Mouse (Mus musculus) heart, embryonic 10.5 days (tissue): ENCODE data around the gene Gnpat. TPM values are rescaled to one million over a fixed set of nuclear protein-coding genes. Genes with fewer than 3 reads are reported as not detected.

Experiments used
- DNase-seq: peaks from one replicate; pipeline ENCODE4 v3.0.0-alpha.2; 2017; ENCODE audit warnings: low spot score
- H3K27ac ChIP-seq: fragments of 300-500 bp; sonication (generic); 2 replicates; pipeline ENCODE4 v1.5.1; 2016; ENCODE audit warnings: mild to moderate bottlenecking
- H3K27me3 ChIP-seq: fragments of 300-500 bp; sonication (generic); 2 replicates; pipeline ENCODE4 v1.6.1; 2016; ENCODE audit warnings: mild to moderate bottlenecking; ENCODE audit not compliant: poor library complexity, insufficient read depth, severe bottlenecking
- H3K36me3 ChIP-seq: fragments of 300-500 bp; sonication (generic); 2 replicates; pipeline ENCODE4 v1.6.1; 2016; ENCODE audit warnings: mild to moderate bottlenecking, moderate library complexity
- H3K4me1 ChIP-seq: fragments of 300-500 bp; sonication (generic); 2 replicates; pipeline ENCODE4 v1.6.1; 2016; ENCODE audit warnings: mild to moderate bottlenecking
- H3K4me3 ChIP-seq: fragments of 300-500 bp; sonication (generic); 2 replicates; pipeline ENCODE4 v1.5.1; 2016; ENCODE audit warnings: mild to moderate bottlenecking, moderate library complexity
- H3K9me3 ChIP-seq: fragments of 300-500 bp; sonication (generic); 2 replicates; pipeline ENCODE4 v1.6.1; 2016; ENCODE audit warnings: mild to moderate bottlenecking, moderate library complexity
- WGBS: fragments of 180-500 bp; shearing (Covaris S2); methylation state at CpG from one replicate; pipeline ENCODE4 v1.1.7; 2016; 5-methylcytosine and 5-hydroxymethylcytosine counted together
- polyA plus RNA-seq: library from polyadenylated mRNA; unstranded; fragments of >200 nt; fragmentation: Nextera tagmentation; extraction: Ambion mirVana; gene quantifications from 2 replicates; pipeline ENCODE4 v1.2.1, GENCODE M21; 2016

The Gnpat gene
- polyA plus RNA-seq, 1 experiment from 2014 or later: 132 TPM

DNA sequence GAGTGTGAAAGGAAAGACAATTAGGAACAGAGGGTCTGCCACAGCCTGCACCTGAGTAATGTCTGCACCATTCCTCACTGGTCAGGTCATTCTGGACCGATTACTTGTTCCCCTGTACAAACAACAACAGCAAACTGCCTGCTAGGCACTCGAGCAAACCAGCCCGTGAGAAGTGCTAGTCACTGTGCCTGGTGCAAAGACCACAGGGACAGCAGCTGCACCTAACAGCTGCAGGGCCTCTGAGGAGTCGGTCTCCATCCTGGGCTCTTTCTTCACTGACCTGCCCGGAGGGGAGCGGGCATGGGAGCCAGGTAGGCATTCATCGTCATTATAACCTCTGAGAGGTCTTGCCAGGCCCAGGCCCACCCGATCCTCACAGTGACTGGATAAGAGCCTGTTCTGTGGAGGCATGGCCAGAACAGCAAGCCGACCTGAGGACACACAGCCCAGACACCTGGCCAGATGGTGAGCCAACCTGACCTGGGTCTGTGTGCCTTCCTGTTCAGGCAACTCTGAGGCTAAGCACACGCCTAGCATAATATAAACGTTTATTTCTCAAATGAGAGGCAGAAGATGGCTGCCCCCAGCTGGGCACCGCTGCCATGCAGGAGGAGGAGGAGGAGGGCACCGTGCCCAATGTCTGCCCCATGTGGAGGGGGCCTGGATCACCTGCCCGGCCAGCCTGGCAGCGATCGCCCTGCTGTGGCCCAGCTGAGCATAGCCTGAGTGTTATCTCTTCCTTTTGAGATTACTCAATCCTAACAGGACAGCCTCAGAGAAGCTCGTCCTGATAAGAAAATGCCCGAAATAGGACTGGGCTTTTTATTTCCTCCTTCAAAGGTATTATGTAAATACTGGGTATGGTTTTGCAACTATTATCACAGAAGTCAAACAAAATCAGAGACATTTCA lies 58.8 kb downstream of the Gnpat start:
- WGBS: 58% methylated on average over 18 of the region's 18 CpGs
- Histone ChIP-seq H3K36me3 (peaks cover 17% of the 10 kb centered on the region; the same call in 1 of the 2 replicates), H3K27me3 (no peaks in the 10 kb centered on the region), H3K4me1 (peaks cover 79% of the 10 kb centered on the region), H3K27ac (peak overlapping the region; percentile 49), H3K9me3 (no peaks in the 10 kb centered on the region), H3K4me3 (0 out of 2 replicates have a peak overlapping the region, but pooled peaks have one; percentile 3)
- DNase-seq: no peak

DNA sequence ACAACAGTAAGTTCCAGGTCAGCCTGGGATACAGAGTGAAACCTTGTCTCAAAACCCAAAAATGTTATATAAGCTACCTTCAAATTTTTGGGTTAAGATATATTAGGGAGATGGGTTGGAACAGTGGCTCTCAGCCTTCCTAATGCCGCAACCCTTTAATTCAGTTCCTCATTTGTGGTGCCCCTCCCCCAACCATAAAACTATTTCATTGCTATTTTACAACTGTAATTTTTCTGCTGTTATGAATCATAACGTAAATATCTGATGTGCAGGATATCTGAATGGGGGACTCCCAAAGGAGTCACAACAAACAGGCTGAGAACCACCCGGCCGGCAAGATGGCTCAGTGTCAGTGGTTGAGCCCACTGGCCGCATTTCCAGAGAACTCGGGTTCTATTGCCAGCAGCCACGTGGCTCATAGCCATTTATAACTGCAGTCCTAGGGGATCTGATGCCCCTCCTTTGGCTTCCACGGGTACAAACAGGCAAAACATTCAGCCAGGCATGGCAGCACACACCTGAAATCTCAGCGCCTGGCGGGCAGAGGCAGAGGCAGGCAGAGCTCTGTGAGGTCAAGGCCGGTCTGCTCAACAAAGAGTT lies 59.8 kb downstream of the Gnpat start:
- H3K27ac ChIP-seq: no peak overlapping the region
- H3K36me3 ChIP-seq: peaks cover 19% of the 10 kb centered on the region; the same call in 1 of the 2 replicates
- H3K4me1 ChIP-seq: peaks cover 80% of the 10 kb centered on the region
- H3K4me3 ChIP-seq: no peak overlapping the region
- WGBS: 79% methylated on average over 11 of the region's 11 CpGs
- no peaks in the 10 kb centered on the region for H3K9me3 ChIP-seq
- no peaks in the 10 kb centered on the region for H3K27me3 ChIP-seq
- no peak for DNase-seq

DNA sequence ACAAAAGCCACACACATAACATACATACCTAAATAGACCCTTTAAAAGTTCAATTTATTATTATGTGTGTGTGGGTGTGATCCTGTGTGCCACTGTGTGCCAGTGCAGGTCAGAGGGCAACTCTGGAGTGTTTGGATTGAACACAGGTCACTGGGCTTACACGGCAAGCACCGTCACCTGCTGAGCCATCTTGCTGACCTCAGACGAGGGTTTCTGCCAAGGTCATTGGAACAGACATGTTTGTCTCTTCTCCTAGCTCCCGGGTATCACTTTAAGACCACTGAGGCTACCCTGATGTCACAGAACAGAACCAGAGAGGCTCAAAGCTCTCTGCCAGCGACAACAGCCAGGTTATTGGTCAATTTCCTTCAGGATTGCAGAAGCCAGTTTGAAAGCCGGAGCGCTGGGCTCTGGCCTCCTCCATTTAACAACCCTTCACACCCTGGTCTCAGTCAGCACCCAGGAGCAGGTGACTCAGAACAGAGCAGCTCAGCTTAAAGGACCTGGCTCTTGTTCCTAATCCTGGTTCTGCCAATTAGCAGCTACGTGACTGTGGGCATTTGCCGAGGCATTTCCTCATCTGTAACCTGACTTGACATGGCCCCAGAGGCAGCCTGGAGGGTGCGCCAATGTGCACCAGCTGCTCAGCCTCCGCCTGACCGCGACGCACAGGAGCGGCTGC lies 61.3 kb downstream of the Gnpat start:
- Histone ChIP-seq H3K27ac (no peak overlapping the region), H3K9me3 (no peaks in the 10 kb centered on the region), H3K4me1 (peaks cover 74% of the 10 kb centered on the region), H3K4me3 (no peak overlapping the region), H3K36me3 (peaks cover 21% of the 10 kb centered on the region; the same call in 1 of the 2 replicates), H3K27me3 (no peaks in the 10 kb centered on the region)
- WGBS: 87% methylated on average over 15 of the region's 15 CpGs
- no peak for DNase-seq

DNA sequence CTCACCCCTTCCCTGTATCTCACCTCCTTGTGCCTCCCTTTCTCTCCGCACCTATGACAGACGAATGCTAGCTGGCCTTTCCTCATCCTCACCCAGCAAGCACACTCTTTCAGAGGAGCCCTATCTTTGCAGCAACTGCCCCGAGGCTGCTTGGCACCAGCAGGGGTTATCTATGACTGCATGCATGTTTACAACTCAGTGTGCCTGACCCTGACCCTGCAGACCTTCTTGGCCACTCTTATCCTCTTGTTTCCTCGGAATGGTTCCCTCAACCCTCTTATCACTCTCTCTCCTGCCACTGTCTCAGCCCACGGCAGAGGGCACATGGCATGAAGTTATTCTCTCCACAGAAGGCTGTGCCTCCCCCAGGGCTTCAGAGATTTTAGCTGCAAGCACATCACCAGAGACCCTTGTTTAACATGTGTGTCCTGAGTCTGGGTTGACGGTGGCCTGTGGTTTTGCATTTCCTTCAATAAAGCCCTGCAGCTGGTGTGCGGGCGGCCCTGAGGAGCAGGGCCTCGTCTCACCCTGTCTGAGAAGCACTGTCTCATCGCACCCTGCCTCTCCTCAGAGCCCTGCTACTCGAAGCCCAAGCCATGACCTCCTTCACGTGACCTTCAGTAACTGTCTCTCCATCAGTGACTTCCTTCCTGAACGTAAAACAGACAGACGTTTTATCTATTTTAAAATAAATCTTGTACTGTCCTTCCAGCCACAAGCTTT lies 62.9 kb downstream of the Gnpat start:
- peaks cover 21% of the 10 kb centered on the region; the same call in 1 of the 2 replicates for H3K36me3 ChIP-seq
- no peak for DNase-seq
- H3K4me3 ChIP-seq: peak overlapping the region; percentile 0; the same call in 1 of the 2 replicates
- 35% methylated on average over 14 of the region's 14 CpGs for WGBS
- no peaks in the 10 kb centered on the region for H3K9me3 ChIP-seq
- H3K27ac ChIP-seq: peak overlapping the region; percentile 59
- H3K4me1 ChIP-seq: peaks cover 85% of the 10 kb centered on the region
- H3K27me3 ChIP-seq: no peaks in the 10 kb centered on the region

DNA sequence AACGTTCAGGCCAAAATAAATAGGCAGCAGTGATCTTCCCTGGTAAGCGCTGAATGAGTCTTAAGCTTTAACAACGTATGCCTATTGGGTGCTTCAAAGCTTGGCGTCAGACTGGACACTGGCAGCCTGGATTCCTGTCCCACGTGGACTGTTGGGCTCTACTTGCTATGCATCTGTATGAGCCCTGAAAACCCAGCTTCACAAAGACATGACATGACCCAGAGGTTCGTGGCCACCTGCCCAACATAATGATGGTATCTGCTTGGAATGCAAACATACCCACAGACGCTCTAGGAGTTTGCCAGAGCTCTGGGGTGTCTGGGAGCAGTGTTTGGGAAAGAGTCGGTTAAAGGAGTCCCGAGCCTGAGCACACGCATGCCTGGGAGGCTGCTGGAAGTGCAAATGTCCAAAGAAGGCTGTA lies 63.5 kb downstream of the Gnpat start:
- H3K36me3 ChIP-seq: peaks cover 24% of the 10 kb centered on the region; the same call in 1 of the 2 replicates
- 45% methylated on average over 10 of the region's 10 CpGs for WGBS
- no peak overlapping the region for H3K4me3 ChIP-seq
- no peaks in the 10 kb centered on the region for H3K9me3 ChIP-seq
- peaks cover 80% of the 10 kb centered on the region for H3K4me1 ChIP-seq
- no peak for DNase-seq
- no peaks in the 10 kb centered on the region for H3K27me3 ChIP-seq
- peak overlapping the region; percentile 59 for H3K27ac ChIP-seq

DNA sequence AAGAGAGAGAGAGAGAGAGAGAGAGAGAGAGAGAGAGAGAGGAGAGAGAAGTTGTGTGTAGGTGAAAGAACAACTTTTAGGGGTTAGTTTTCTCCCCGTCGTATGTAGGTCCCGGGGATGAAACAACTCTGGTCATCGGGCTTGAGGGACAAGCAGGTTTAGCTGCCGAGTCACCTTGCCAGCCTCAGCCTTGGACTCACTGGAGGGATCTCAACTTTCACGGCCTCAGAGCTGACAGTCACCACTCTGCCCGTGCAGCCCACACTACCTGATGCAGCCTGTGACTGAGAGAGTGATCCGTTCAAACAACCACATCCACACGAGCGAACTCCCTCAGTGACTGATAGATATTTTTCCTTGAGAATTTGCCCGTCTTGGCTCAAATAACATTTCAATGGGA lies 66.2 kb downstream of the Gnpat start:
- WGBS: 81% methylated on average over 11 of the region's 11 CpGs
- DNase-seq: no peak
- Histone ChIP-seq H3K27ac (0 out of 2 replicates have a peak overlapping the region, but pooled peaks have one; percentile 10), H3K9me3 (no peaks in the 10 kb centered on the region), H3K4me1 (peaks cover 53% of the 10 kb centered on the region), H3K27me3 (no peaks in the 10 kb centered on the region), H3K4me3 (no peak overlapping the region), H3K36me3 (peaks cover 25% of the 10 kb centered on the region; the same call in 1 of the 2 replicates)

DNA sequence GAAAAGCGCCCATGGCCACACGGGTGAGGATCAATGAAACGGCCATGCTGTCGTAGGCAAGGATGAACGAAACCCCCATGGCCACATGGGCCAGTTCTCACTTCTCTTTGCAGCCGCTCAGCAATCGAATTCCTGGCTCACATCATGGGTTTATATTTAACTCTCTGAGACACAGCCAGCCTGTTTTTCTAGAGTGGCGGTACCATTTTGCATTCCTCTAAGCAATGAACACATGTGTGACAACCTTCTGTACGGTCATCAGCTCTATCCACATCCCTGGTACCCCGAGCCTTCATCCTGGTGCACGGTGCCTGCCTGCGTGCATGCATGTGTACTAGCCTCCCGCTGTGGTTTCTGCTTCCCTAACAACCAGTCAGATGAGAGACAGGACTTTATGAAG lies 67.3 kb downstream of the Gnpat start:
- Histone ChIP-seq H3K36me3 (peaks cover 18% of the 10 kb centered on the region; the same call in 1 of the 2 replicates), H3K4me3 (no peak overlapping the region), H3K9me3 (no peaks in the 10 kb centered on the region), H3K27me3 (no peaks in the 10 kb centered on the region), H3K4me1 (peaks cover 47% of the 10 kb centered on the region), H3K27ac (peak overlapping the region; percentile 64; the same call in 1 of the 2 replicates)
- no peak for DNase-seq
- 72% methylated on average over 13 of the region's 13 CpGs for WGBS

DNA sequence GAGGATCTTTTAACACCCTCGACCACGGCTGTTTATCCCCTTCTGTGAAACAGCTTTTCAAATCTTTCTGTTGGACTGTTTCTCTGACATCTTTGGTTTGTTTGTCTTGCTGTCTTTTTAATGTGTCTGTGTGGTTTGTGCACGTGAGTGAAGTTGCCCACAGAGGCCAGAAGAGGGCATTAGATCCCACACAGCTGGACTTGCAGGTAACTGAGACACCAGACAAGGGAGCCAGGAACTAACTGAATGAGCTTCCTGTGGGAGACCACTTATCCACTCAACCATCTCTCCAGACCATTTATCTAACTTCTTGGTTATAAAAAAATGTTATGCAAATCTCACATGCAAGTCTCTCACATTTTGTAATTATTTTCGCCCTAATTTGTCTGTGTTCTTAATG lies 67.8 kb downstream of the Gnpat start:
- DNase-seq: no peak
- Histone ChIP-seq H3K4me3 (no peak overlapping the region), H3K36me3 (peaks cover 12% of the 10 kb centered on the region; the same call in 1 of the 2 replicates), H3K9me3 (no peaks in the 10 kb centered on the region), H3K4me1 (peaks cover 42% of the 10 kb centered on the region), H3K27me3 (no peaks in the 10 kb centered on the region), H3K27ac (no peak overlapping the region)
- WGBS: 89% methylated on average over 4 of the region's 4 CpGs

DNA sequence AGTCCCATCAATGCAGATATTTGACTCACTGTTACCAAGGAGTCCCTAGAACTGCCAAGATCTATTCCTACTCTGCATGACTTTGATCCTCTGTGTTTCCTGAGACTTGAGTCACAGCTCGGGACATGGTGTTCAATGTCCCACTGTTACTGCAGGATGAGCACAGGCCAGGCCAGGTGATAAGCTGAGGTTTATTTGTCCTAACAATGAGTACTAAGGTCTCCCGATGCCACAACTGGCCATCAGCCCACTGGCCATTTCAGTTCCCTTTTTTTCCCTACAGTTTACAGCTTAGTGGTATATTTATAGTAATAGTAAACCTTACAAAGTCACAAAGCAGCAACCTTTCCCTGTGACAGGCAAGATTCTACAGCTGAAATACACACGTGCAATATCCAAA lies 69.6 kb downstream of the Gnpat start:
- peaks cover 33% of the 10 kb centered on the region for H3K4me1 ChIP-seq
- no peaks in the 10 kb centered on the region for H3K9me3 ChIP-seq
- no peak overlapping the region for H3K4me3 ChIP-seq
- peaks cover 19% of the 10 kb centered on the region; the same call in 1 of the 2 replicates for H3K36me3 ChIP-seq
- no peak for DNase-seq
- no peak overlapping the region for H3K27ac ChIP-seq
- H3K27me3 ChIP-seq: no peaks in the 10 kb centered on the region
- WGBS: 70% methylated on average over 3 of the region's 3 CpGs

DNA sequence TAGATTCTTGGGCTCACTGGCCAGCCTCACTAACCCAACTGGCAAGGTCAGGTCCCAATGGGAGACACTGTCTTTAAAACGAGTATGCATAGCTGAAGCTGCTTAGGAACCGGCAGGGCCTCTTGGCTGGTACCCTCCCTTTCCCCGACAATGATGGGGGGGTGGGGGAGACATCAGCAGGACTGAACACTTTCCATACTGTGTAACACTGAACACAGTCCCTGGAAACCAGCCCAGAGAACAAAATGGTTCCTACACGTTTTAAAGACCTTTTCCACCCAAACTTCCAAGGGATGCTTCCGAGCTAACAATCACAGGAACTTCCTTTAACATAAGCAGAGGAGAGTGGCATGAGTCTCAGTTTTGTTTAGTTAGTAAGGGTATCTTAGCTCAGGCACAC lies 72.3 kb downstream of the Gnpat start:
- no peak overlapping the region for H3K27ac ChIP-seq
- peaks cover 23% of the 10 kb centered on the region for H3K4me1 ChIP-seq
- DNase-seq: no peak
- no peaks in the 10 kb centered on the region for H3K9me3 ChIP-seq
- no peak overlapping the region for H3K4me3 ChIP-seq
- H3K27me3 ChIP-seq: no peaks in the 10 kb centered on the region
- WGBS: 81% methylated on average over 5 of the region's 5 CpGs
- H3K36me3 ChIP-seq: peaks cover 32% of the 10 kb centered on the region

DNA sequence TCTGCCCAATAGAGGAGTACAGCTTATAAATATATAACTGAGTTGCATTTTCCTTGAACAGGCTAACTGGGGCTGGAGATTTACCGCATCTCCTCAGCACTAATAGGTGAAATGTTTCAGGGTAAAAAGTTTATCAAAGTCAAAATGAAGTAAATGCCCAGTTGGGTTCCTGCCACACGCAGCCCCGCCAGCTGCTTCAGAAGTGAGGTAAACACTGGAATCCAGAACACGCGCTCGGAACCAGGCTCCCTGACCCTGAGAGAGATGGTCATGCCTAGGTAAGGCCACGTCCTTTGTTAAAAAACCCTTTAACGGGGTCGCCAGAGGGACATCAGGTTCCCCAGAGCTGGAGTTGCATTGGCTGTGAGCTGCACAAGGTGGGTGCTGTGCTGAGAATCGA lies 73.9 kb downstream of the Gnpat start:
- Histone ChIP-seq H3K4me3 (peak overlapping the region; percentile 12; the same call in 1 of the 2 replicates), H3K9me3 (no peaks in the 10 kb centered on the region), H3K4me1 (peaks cover 26% of the 10 kb centered on the region), H3K36me3 (peaks cover 40% of the 10 kb centered on the region), H3K27me3 (no peaks in the 10 kb centered on the region), H3K27ac (peak overlapping the region; percentile 84)
- WGBS: 95% methylated on average over 10 of the region's 10 CpGs
- no peak for DNase-seq

DNA sequence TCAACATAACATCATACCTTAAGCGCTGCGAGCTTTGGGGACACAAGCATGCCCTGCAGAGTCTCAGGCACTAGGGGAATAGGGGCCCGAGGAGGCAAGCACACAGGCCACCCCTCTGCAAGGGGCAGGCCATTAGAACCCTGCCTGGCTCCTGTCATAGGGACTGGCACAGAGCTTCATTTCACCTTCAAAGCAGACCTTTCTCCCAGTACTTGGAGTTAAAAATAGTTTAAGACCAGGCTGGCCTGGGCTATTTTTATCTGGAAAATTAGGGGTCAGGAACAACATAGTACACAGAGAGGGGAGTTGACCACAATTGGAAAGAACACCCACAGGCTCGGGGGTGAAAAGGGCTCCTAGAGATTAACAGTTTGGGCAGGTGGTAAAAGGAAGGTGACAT lies 74.5 kb downstream of the Gnpat start:
- peak overlapping the region; percentile 84 for H3K27ac ChIP-seq
- no peaks in the 10 kb centered on the region for H3K27me3 ChIP-seq
- WGBS: 65% methylated on average over 4 of the region's 4 CpGs

More for the DNA sequence above, 74.5 kb downstream of the Gnpat start:
- no peaks in the 10 kb centered on the region for H3K9me3 ChIP-seq
- peak overlapping the region; percentile 12; the same call in 1 of the 2 replicates for H3K4me3 ChIP-seq
- H3K36me3 ChIP-seq: peaks cover 42% of the 10 kb centered on the region
- peaks cover 26% of the 10 kb centered on the region for H3K4me1 ChIP-seq
- no peak for DNase-seq
